Mouse (Mus musculus): ENCODE results near the gene Map7d2. TPM values are rescaled to one million over a fixed set of nuclear protein-coding genes. Genes with fewer than 3 reads are reported as not detected.

Gene Map7d2
- polyA plus RNA-seq, 1 experiment, result not detected

DNA sequence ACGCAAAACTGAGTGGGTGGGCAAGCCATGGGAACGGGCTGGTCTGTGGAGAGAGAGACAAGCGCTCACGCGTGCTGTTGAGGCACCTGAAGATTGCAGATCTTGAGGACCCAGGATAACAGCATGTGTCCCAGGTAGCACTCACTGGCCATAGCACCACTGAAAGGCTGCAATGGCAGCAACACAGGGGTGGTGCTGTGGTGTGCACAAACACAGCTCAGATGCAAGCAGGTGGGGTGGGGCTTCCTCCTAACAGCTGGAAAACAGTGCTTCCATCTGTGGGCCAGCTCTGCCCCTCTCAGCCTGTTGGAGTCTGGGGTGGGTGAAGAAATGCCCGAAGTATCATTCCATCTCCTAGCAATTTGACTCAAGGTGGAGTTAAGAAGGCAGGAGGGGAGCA lies 112.0 kb downstream of the Map7d2 start, which contains the start of gene Bclaf3:
TSS of gene Bclaf3 (plus strand) at position 301 of the 400 bp plus-strand sequence.
- no peak within 1 kb of the TSS for H3K27ac ChIP-seq (ENCODE audit: control insufficient read depth, insufficient read depth, low read length)
- H3K36me3 ChIP-seq (ENCODE audit: control insufficient read depth, insufficient read depth, low read length), result no peaks in the 10 kb centered on the region
- peaks cover 2% of the 10 kb centered on the region; the same call in 1 of the 2 replicates for H3K4me1 ChIP-seq (replicated peaks; ENCODE audit: control insufficient read depth, insufficient read depth, low read length)
- WGBS, result 88% methylated on average over 6 of the region's 6 CpGs
- no peaks in the 10 kb centered on the region for H3K27me3 ChIP-seq (ENCODE audit: control insufficient read depth, insufficient read depth, low read length)
- H3K4me3 ChIP-seq (ENCODE audit: control insufficient read depth, insufficient read depth, low read length), result no peak within 1 kb of the TSS
- no peak for DNase-seq
- TF ChIP-seq CTCF (IDR thresholded peaks at IDR 0.05; ENCODE audit: borderline replicate concordance, control insufficient read depth, extremely low read depth, insufficient read depth, low read length, poor library complexity) (no peak), POLR2A (IDR thresholded peaks at IDR 0.05; ENCODE audit: control insufficient read depth, extremely low read depth, insufficient read depth, low read length, poor library complexity) (no peak)

DNA sequence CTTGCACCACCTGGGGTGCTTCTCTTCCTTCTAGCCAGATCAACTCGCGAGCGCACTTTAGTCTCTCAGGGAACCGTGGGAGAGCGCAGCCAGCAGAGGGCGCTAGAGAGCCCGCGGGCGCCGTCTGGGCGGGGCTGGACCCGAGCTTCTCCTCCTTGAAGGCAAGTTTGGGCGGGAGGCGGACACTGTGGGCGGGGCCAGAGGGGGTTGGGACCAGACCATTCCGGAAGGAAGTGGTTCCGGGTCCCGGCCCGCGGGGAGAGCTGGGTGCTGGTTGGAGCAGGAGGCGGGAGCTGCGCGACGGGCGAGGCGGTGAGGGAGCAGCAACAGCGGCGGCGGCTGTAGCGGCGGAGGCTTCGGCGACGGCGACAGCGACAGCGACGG lies 118.0 kb downstream of the Map7d2 start:
- H3K36me3 ChIP-seq (ENCODE audit: control insufficient read depth, insufficient read depth, low read length), result no peaks in the 10 kb centered on the region
- H3K27me3 ChIP-seq (ENCODE audit: control insufficient read depth, insufficient read depth, low read length), result no peaks in the 10 kb centered on the region
- H3K4me1 ChIP-seq (replicated peaks; ENCODE audit: control insufficient read depth, insufficient read depth, low read length), result no peaks in the 10 kb centered on the region
- TF ChIP-seq CTCF (IDR thresholded peaks at IDR 0.05; ENCODE audit: borderline replicate concordance, control insufficient read depth, extremely low read depth, insufficient read depth, low read length, poor library complexity) (peak; percentile 87), POLR2A (IDR thresholded peaks at IDR 0.05; ENCODE audit: control insufficient read depth, extremely low read depth, insufficient read depth, low read length, poor library complexity) (0 out of 2 replicates have a peak, but pooled peaks have one; percentile 26)
- peak; percentile 96 for DNase-seq
- H3K27ac ChIP-seq (ENCODE audit: control insufficient read depth, insufficient read depth, low read length), result peak overlapping the region; percentile 38
- 0% methylated on average over 31 of the region's 38 CpGs for WGBS
- peak overlapping the region; percentile 79 for H3K4me3 ChIP-seq (ENCODE audit: control insufficient read depth, insufficient read depth, low read length)

DNA sequence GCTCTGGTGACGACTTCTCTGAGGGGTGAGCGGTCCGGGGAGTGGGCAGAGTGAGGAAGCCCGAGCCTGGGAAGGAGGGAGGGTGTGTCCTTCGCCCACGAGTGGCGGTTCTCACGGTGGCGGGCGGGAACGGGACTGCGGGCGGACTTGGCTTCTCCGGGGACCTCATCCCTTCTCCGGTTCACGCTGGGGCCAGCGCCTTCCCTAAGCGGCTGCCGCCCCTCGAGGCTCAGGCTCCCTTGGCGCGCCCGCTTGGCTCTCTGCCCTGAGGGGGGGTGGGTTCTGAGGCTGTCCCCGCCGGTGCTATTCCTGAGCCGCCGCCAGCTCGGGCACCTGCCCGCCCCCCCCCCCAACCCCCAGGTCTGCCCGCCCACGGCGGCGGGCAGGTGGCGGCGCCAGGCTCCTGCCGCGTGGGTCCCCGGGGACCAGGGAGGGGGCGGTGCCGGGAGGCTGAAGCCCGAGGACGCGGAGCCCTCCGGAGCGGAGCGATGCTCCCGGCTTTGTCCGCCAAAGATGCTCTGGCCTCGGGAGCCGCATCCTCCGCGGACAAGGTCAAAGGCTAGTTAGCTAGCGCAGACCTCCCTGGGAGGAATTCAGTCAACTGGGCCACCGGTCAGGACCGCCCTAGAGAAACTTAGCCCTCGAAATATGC lies 118.6 kb downstream of the Map7d2 start:
- Histone ChIP-seq H3K27me3 (ENCODE audit: control insufficient read depth, insufficient read depth, low read length) (no peaks in the 10 kb centered on the region), H3K36me3 (ENCODE audit: control insufficient read depth, insufficient read depth, low read length) (no peaks in the 10 kb centered on the region), H3K4me3 (ENCODE audit: control insufficient read depth, insufficient read depth, low read length) (peak overlapping the region; percentile 79), H3K4me1 (replicated peaks; ENCODE audit: control insufficient read depth, insufficient read depth, low read length) (no peaks in the 10 kb centered on the region), H3K27ac (ENCODE audit: control insufficient read depth, insufficient read depth, low read length) (peak overlapping the region; percentile 38)
- WGBS, result 2% methylated on average over 23 of the region's 56 CpGs
- DNase-seq, result peak; percentile 15
- TF ChIP-seq POLR2A (IDR thresholded peaks at IDR 0.05; ENCODE audit: control insufficient read depth, extremely low read depth, insufficient read depth, low read length, poor library complexity) (no peak), CTCF (IDR thresholded peaks at IDR 0.05; ENCODE audit: borderline replicate concordance, control insufficient read depth, extremely low read depth, insufficient read depth, low read length, poor library complexity) (no peak)

DNA sequence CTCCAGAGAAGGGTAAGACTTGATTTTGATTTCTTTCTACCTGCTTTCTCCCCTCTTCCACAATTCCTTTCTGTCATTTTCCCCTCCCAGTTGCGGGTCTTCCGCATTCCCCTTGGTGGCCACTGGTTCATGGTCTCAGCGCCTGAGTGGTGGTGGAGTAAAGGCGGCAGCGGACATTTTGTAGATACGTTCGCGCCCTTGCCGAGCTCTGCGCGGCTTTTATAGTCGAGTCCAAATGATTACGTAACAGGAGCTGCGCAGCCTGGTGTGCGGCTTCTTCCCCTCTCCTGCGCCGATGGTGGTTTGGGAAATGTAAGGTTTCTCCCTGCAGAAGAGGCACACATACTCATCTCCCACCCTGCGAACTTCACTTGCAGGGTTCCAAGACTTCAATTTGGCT lies 127.6 kb downstream of the Map7d2 start:
- TF ChIP-seq POLR2A (IDR thresholded peaks at IDR 0.05; ENCODE audit: control insufficient read depth, extremely low read depth, insufficient read depth, low read length, poor library complexity), result no peak
- no peak for TF ChIP-seq CTCF (IDR thresholded peaks at IDR 0.05; ENCODE audit: borderline replicate concordance, control insufficient read depth, extremely low read depth, insufficient read depth, low read length, poor library complexity)
- Histone ChIP-seq H3K27me3 (ENCODE audit: control insufficient read depth, insufficient read depth, low read length) (no peaks in the 10 kb centered on the region), H3K4me3 (ENCODE audit: control insufficient read depth, insufficient read depth, low read length) (no peak overlapping the region), H3K36me3 (ENCODE audit: control insufficient read depth, insufficient read depth, low read length) (no peaks in the 10 kb centered on the region), H3K4me1 (replicated peaks; ENCODE audit: control insufficient read depth, insufficient read depth, low read length) (no peaks in the 10 kb centered on the region), H3K27ac (ENCODE audit: control insufficient read depth, insufficient read depth, low read length) (no peak overlapping the region)
- DNase-seq, result no peak
- WGBS, result 96% methylated on average over 18 of the region's 18 CpGs

DNA sequence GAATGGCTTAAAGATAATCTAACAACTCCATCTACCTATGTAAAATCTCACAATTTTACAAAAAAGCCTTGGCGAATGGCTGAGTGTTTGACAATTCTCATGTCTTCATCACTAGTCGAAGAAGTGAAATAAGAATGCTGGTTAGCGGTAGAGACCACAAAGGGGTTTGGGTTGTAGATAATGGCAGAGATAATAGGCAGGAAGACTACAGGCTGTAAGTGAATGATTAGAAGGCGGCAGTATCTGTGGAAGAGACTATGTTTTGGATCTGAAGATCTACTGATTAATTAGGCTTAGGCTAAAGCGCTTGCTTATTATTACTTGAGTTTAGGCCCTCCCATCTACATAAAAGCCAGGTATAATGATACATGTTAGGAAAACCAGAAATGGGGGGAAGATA lies 132.7 kb downstream of the Map7d2 start:
- H3K4me1 ChIP-seq (replicated peaks; ENCODE audit: control insufficient read depth, insufficient read depth, low read length), result no peaks in the 10 kb centered on the region
- no peak overlapping the region for H3K27ac ChIP-seq (ENCODE audit: control insufficient read depth, insufficient read depth, low read length)
- TF ChIP-seq POLR2A (IDR thresholded peaks at IDR 0.05; ENCODE audit: control insufficient read depth, extremely low read depth, insufficient read depth, low read length, poor library complexity), result no peak
- no peak for TF ChIP-seq CTCF (IDR thresholded peaks at IDR 0.05; ENCODE audit: borderline replicate concordance, control insufficient read depth, extremely low read depth, insufficient read depth, low read length, poor library complexity)
- H3K27me3 ChIP-seq (ENCODE audit: control insufficient read depth, insufficient read depth, low read length), result no peaks in the 10 kb centered on the region
- DNase-seq, result no peak
- WGBS, result 36% methylated on average over 5 of the region's 5 CpGs
- H3K36me3 ChIP-seq (ENCODE audit: control insufficient read depth, insufficient read depth, low read length), result peaks cover 3% of the 10 kb centered on the region; the same call in 1 of the 2 replicates
- H3K4me3 ChIP-seq (ENCODE audit: control insufficient read depth, insufficient read depth, low read length), result no peak overlapping the region

Other genes with a start within 250 kb of the Map7d2 start
- 26.9 and 27.5 TPM in 2 replicates for gene Rps6ka3, start 204.3 kb upstream of the Map7d2 start, polyA plus RNA-seq (2012; rRNA removed)
- 88.7 and 115 TPM in 2 replicates for gene Eif1ax, start 42.4 kb upstream of the Map7d2 start, polyA plus RNA-seq (2012; rRNA removed)
- gene Bclaf3, start 112.1 kb downstream of the Map7d2 start, polyA plus RNA-seq (2012; rRNA removed), result 6.5 and 8.6 TPM in 2 replicates
- gene Sh3kbp1, start 212.7 kb downstream of the Map7d2 start, polyA plus RNA-seq (2012; rRNA removed), result 110 and 114 TPM in 2 replicates

Data from thymus, adult 2 months (tissue).